Mouse (Mus musculus) ES-E14 (cell line): ENCODE data around the gene Dock11.

Experiments used
- CHD2 ChIP-seq: IDR thresholded peaks from 2 replicates; pipeline ENCODE4 v1.6.1; 2014; ENCODE audit warnings: mild to moderate bottlenecking, low read depth, low read length, inconsistent platforms
- HCFC1 ChIP-seq: IDR thresholded peaks from 2 replicates; pipeline ENCODE4 v1.6.1; 2012; ENCODE audit warnings: low read length, inconsistent platforms, borderline replicate concordance; ENCODE audit not compliant: insufficient read depth
- MAFK ChIP-seq: IDR thresholded peaks from 2 replicates; pipeline ENCODE4 v1.6.1; 2014; ENCODE audit warnings: mild to moderate bottlenecking, low read depth, low read length, inconsistent platforms; ENCODE audit not compliant: insufficient read depth
- ZC3H11A ChIP-seq: IDR thresholded peaks from 2 replicates; pipeline ENCODE4 v1.6.1; 2012; ENCODE audit warnings: low read depth, mild to moderate bottlenecking, inconsistent platforms, low read length, borderline replicate concordance
- ZNF384 ChIP-seq: IDR thresholded peaks from 2 replicates; pipeline ENCODE4 v1.6.1; 2012; ENCODE audit warnings: low read depth, low read length, inconsistent platforms

DNA sequence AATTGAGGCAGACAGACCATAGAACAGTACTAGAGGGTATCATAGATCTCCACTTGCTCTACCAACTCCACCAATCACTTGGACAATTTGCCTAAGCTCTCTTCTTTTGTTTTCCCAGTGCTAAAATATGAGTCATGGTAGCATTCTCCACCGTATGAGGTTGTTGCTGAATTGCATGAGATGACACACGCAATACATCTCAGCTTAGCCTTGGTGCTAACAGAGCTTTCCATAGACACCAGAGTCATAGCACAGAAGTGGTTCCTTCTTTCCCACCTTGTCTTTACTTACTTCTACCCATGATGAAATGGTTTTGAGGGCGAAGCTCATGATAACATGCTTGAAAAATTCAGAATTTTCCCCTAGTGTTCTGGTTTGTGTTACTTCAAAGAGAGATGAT is 33.3 kb downstream of the Dock11 start:
- TF ChIP-seq MAFK (no peak), ZNF384 (no peak), CHD2 (no peak), ZC3H11A (no peak), HCFC1 (no peak)
